Mouse (Mus musculus): ENCODE results near the gene Ncam1.

Ncam1 gene

DNA sequence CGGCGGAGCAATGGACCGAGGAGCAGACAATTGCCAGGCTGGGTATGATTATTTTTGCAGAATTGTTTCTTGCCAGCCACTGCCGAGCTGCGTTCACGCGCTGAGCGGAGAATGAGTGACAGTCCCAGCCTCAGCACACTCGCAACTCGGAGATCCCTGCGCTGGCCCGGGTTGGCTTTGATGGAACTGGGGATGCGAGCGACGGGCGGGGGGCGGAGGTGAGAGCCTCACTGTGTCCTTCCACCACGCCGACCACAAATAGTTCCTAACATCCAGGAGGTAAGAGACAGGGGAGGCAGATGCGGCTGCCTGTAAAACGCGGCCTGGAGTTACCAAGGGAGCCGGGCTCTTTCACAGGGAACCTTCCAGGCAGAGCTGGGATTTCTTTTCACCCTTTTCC lies at the start of gene Ncam1:
TSS of gene Ncam1 (minus strand) at position 120 of the 400 bp plus-strand sequence.
- DNase-seq (ENCODE audit: extremely low read depth, low read depth), result no peak

DNA sequence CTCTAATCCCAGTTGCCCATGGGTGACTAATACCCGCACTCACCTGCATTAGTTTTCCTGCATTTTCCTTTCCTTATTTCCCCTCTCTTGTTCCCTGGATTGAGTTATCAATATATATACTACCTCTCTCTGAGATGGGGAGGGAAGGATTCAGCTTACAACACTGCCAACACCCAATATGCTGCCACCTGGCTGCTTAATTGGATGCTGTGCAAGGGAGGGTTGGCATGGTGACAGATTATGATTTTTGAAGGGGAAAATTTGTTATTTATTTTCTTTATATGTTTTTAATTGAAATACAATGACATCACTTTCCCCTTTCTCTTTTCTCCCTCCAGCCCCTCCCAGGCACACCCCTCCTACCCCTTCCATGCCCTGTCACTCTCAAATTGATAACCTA lies 35.3 kb upstream of the Ncam1 start:
- no peak for DNase-seq (ENCODE audit: extremely low read depth, low read depth)

DNA sequence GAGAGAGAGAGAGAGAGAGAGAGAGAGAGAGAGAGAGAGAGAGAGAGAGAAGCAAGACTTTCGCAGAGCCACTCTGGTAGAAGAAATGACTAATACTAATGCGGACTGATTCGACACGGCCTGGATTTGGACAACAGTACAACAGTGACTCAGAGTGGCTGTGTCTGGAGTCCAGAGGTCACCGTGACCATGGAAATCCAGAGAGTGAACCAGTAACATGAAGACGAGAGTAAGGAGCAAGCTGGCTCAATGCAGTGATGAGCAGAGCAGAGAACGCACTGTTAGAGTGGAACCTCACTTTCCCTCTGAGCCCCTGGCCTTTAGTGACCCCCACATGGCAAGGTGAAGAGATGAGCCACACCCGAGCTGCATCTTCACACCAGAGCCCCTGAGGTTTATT lies 28.9 kb upstream of the Ncam1 start:
- DNase-seq (ENCODE audit: extremely low read depth, low read depth), result no peak

DNA sequence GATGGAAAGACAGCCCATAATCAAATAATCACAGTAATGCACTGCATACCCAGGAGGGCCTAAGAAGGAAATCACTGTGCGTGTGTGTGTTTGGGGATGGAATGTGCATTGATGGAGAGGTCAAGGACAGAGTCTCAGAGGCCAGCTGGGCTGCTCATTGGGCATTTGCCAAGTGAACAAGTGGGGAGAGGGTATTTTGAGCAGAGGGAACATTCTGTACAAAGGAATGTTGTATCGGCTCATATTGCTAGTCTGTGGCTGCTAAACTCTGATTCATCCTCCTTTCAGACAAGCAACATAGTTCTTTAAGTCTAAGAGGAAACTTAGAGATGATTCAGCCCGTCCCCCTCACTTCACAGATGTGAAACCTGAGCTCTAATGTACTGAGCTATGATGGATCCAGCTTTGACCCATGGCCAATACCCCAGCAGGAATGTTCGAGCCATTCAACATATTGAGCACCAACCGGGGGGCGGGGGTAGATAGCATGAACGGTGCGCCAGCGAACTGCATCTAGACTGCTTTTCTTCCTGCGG lies 17.5 kb upstream of the Ncam1 start:
- DNase-seq (ENCODE audit: extremely low read depth, low read depth), result no peak

DNA sequence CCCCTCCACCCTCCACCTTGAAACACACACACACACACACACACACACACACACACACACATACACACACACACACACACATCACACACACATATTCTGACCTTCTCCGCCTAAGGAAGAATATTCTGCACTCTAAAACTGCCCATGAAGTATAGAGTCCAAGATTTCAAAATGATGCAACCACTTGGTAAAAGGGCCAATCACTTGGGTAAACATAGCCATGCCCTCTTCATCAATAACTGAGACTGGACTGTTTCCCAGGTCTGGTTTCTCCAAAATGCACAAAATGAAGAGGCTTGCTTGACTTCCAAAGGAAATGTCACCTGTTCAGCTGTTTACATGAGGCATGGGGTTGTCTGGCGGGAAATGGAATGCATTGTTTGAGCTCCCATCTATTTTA lies 15.7 kb upstream of the Ncam1 start:
- DNase-seq (ENCODE audit: extremely low read depth, low read depth), result no peak

DNA sequence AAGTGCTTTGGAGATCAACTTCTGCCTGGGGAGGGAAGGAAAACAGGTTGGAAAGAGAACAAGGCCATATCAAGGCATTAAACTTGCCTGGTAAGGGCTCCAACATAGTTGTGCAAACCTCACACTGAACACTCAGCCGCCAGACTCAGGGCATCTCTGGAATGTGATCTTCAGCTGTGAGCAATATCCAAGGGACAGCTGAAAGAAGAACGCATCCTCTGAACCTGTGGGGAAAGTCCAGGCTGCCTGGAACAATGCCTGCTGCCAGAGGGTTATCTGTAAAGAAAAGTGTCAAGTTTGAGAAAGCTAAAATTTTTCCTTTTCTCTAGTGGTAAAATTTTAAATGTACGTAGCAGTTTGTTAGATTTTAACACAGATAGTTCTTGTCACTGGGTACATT lies 4.5 kb upstream of the Ncam1 start:
- DNase-seq (ENCODE audit: extremely low read depth, low read depth), result no peak

DNA sequence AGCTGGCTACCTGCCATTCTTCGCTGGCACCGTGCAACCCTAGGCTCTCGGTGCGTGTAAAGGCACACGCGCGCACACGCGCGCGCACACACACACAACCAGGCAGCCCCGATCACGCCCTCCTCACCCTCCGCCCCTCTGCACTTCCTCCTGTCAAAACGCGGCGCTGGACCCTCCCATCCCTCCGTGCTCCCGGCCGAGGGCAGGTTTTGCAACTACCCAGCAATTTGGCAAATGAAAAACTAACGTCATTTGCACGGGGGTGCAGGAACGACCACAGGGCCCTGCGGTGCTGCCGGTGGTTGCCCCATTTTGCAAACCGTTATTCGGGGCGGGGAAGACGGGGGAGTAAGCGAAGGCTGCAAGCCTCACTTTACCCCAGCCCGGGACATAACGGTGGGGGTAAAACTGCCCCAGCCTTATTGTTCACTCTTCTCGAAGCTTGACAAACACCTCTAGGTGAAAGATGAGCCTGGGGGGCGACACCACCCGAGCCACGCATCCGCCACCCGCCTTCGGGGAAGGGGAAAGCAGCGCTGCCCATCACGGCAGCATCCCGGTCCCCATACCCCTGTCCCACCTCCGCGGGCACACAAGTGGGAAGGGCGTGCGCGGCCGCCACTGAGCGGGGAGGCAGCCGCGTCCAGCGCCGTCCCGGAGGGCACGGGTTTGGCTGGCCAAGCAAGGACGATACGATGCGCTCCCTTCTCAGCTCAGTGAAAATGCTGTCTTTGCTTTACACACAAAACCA lies 729 bp downstream of the Ncam1 start:
- DNase-seq (ENCODE audit: extremely low read depth, low read depth), result no peak

DNA sequence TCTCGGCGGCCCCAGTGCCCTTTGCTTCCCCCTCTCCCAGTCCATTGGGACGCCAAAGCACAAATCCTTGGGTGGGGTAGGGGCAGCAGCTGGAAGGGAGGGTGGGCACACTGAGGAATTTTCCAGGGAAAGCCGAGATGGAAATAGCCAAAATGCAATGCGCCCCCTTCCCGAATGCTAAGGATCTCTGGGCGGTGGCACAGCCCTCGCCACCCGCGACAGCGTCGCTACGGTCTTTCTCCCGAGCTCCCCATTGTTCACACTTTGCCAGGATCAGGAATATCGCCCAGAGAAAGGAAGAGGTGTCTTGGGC lies 1.3 kb downstream of the Ncam1 start:
- no peak for DNase-seq (ENCODE audit: extremely low read depth, low read depth)

DNA sequence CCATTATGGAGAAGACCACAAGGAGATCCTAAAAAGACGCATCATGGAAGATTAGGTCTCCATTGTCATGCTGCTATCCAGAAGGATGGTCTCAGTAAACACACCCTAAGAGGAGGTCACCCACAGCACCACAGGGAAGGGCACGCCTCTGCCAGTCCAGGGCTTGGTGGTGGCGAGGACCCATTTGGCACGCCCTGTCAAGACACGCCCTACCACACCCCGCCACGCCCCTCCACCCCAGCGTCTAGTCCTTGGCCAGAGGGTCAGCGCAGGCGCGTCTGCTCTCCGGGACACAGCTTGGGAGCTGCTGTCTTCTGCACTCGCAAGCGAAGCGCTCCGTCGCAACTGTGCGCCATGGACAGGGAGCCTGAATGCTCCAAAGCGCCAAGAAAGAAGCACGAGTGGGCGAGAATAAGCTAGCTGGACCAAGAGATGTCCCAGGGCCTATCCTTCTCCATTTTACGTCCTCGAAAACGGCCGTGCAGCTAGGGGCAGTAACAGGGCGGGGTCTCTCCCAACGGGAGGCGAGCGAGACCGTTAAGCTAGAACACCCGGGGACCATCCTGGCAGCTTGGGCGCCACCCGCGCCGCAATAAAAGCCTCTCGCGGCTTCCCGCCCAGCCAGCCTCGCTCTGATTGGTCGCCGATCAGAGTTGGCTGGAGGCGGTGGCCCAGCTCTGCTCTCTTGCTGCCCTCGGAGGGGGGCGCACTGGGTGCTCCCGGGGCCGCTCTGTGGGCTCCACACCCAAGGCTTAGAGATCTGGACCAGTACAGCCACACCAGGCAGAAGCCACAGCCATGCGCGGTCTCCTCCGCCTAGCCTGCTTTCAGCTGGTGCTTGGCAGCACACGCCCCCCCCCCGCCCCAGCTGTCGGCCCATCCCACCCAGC lies 1.9 kb downstream of the Ncam1 start:
- DNase-seq (ENCODE audit: extremely low read depth, low read depth), result no peak

DNA sequence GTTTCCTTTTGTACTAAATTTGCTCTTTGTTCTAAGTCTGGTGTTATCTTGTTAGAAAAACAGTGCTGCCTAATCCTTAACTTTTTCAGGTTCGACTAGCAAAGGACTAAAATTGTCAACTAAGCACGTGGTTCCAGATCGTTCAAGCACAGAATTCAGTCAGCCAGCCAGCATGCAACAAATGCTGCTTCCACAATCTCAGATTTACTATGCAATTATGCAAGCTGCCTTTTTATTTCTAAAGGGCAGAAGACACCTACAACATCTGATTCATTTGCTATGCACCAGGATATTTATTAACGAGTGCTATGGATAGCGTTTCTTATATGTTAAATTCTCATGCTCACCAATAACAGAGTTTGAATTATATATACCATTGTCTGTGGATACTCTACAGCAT lies 2.8 kb downstream of the Ncam1 start:
- DNase-seq (ENCODE audit: extremely low read depth, low read depth), result no peak

DNA sequence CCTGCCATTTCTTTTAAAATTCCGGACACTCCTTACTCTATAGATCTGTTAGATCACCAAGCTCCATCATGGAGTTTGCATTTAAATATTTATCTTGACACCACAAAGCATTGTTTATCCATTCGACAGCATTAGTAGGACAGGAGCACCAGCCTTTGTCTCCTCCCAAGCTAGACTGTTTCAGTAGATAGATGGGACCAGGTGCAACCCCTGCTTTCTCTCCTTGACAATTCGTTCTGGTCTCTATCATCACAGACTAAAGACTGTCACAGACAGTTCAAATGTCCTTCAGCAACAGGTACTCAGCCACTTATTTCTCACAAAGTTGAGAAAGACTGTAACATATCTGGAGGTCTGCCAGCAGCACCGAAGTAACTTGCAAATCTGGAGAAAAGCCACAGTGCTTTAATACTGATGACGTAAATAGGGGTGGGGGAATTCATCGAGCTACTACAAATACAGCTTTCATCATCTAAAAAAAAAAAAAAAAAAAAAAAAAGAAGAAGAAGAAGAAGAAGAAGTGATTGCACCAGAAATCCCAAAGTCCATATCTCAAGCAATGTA lies 4.7 kb downstream of the Ncam1 start:
- DNase-seq (ENCODE audit: extremely low read depth, low read depth), result no peak

DNA sequence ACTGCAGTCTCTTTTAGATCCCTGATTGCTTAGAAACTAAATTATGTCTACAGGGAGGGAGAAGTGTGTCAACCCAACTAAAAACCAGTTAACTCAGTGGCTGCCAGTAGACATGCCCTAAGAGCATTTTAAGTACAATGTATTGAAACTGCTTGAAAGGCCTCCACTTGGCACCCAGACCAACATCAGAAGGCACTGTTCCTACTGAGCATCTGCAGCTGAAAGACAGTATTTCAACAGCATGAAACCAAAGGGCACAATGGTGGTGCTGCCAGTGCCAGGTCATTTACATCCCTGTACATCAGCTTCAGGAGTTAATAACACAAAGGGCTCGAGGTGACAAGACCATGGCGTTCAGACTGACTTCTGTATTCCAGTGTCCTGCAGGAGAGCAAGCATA lies 5.5 kb downstream of the Ncam1 start:
- DNase-seq (ENCODE audit: extremely low read depth, low read depth), result no peak

DNA sequence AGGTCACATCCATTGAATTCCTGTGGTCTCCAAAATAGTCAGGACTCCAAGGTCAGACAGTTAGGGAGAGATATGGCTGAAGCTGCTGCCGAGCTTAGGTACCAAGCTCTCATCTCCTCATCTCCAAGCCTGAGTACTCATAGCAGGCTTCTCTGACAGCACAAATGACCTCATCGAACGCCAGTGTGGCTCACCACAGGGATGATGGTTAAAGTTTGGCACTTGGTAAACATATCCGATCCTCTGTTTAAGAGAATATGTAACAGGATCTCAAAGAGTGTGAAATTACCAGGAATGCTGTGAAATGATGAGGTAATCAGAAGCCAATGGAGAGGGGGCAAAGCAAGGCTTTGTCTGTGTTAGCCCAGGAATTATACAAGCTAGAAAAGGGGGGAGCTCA lies 6.1 kb downstream of the Ncam1 start:
- DNase-seq (ENCODE audit: extremely low read depth, low read depth), result no peak

DNA sequence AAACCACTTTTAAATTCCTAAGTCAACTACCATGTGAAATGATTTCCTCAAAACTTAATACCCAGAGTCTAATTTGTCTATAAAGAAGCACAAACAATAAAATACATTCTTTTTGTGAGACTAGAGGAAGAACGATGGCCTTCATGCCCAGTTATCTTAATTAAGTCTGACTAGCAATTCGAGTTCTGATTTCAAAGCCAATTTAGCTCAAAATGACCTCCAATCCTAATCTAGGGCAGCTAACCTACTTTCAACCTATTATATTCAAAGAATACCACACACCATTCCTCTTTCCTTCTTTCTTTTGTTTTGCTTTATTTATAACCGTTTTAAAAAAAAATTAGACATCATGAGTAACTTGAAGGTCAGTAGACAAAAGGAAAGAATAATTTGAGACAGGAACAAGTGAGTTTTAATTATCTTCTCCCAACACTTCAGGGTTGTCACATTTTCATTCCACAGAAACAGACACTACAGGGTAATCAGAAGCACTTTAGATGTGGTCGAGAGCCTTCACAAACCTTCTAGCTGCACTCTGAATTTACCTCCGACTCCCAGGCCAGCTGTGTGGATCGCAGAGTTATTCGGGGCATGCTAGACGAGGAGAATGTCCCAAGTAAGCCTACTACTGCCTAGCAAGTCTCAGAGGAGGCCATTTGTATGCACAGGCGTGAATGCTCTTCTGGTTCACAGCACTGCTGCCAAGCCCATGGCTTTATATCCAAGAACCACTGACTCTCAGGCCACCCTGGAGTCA lies 17.5 kb downstream of the Ncam1 start:
- no peak for DNase-seq (ENCODE audit: extremely low read depth, low read depth)

DNA sequence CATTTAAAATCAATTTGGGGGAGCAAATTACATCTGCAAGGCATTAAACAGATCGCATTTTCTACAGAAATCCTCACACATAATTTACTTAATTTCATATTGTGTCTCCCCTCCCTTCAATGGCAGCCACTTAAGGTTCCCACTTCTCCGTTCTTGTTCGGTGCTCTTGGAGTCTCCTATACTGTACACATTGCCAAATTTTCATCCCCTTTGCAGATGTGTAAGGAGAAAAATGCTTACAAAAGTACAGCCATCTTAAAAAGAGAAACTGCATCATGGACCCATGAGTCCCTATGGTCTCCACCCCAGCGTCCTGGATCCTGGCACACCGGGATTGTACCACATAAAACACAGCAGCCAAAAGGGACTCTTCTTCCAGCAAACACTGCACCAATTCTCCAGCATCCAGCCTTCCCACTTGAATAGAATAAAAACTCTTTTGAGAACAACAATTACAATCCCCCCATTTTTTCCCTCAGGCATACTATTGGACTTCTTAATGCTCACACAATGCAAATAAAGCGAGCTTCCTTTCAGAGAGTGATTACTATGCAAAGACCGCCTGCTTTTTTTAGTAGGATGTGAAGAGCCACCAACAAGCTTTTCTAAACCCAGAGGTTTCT lies 21.6 kb downstream of the Ncam1 start:
- DNase-seq (ENCODE audit: extremely low read depth, low read depth), result no peak

DNA sequence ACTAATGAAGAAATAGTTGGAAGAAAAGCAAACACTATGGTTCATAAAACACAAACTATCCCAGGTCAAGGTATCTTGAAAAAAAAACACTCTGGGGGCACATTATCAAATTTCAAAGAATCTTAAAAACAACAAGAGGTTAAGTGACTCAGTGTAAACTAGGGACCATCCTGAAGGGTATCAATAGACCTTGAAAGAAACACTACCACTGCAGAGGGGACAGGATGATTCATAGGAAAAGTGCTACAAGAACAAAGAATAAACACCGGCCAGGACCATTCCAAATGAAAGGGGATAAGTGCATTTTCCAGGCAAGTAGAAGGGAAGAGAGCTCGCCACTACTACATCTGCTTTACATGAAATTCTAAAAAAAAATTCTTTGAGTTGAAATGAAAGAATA lies 32.1 kb downstream of the Ncam1 start:
- DNase-seq (ENCODE audit: extremely low read depth, low read depth), result no peak

DNA sequence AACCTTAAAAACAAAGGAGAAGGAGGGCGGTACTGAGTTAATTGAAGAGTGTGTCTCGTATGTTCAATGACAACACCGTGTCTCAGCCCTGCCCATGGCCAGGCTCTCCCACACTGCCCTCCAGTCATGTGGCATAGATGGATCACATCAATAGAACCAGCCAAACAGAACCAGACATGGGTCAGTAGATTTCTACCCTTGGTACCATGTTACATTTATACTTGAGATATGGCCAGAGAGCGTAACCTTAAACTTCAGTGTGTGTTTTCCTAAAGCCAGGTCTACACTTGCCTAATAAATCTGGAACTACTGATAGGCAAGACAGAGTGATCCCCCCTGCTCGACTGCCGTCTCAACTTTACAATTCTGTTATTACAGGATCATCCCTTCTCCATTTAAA lies 38.2 kb downstream of the Ncam1 start:
- DNase-seq (ENCODE audit: extremely low read depth, low read depth), result no peak

DNA sequence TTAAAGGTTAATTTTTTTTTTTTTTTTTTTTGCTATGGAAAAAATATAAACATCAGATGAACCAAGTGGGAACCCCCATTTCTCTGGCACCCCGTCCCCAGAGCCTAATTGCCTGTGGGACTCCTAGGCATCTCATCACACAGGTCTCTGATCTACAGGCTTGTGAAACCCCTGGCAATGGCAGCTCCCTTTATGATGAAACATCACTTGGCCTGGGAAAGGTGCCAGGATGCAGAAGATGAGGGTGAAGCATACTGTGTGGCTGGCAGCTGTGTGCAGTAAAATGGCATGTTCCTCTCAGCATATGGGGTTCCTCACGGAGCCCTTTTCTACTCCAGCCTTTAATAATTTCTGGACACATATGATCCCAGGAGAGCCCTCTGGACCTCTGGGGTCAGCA lies 40.3 kb downstream of the Ncam1 start:
- DNase-seq (ENCODE audit: extremely low read depth, low read depth), result no peak

DNA sequence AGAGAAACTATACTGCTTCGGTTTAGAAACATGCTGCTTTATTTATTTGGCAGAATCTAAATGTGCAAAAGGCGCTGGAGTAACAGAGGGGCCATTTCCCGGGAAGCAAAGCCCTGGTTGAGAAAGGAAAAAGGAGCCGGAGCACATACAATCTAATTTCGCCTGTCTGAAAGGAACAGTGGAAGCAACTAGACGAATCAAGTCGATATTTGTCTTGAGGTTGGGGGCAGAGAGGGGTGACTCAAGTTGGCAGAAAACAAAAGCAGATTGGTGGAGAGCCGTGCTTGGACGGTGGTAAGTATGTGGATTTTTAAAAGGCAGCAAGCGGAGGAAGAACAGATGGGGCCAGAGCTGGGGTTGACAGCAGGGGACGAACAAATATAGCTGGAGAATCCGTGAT lies 40.7 kb downstream of the Ncam1 start:
- no peak for DNase-seq (ENCODE audit: extremely low read depth, low read depth)

DNA sequence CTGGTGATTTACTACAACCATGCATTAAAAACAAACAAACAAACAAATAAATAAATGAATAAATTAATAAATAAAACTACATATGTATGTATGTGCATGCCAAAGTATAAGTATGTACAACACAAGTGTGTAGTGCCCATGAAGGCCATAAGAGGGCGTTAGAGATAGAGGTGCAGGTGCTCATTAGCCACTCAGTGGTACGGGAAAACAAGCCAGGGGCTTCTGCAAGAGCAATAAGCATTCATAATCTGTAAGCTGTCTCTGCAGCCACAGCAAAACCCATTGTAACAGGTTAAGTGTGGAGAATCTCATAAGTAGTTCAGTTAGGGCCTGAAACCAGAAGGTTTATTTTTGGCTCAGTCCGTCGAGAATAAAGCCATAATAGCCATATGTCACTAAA lies 41.1 kb downstream of the Ncam1 start:
- DNase-seq (ENCODE audit: extremely low read depth, low read depth), result no peak

DNA sequence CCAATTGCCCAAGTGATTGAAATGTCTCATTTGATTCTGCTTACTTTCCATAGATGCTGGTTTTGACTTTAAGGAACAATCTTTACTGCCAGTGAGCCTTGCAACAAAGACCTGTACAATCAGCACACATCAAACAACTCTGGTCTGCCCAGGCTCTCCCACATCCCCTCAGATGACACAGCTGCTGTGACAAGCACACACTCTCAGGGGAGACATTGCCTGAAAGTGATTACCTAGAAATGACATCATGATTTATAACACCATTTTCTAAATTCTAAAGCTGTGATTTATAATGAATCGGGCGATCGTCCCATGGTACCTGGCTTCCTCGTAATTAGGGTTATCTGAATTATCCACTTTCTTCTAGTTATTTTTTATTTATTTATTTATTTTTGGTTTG lies 42.0 kb downstream of the Ncam1 start:
- no peak for DNase-seq (ENCODE audit: extremely low read depth, low read depth)
